Mouse (Mus musculus): ENCODE data around the gene Xkr8.
"Not testable (repeated sequence)": the region's sequence is repeated elsewhere in the genome, so short reads cannot be mapped to it uniquely, and the experiment has no call there.

The Xkr8 gene

DNA sequence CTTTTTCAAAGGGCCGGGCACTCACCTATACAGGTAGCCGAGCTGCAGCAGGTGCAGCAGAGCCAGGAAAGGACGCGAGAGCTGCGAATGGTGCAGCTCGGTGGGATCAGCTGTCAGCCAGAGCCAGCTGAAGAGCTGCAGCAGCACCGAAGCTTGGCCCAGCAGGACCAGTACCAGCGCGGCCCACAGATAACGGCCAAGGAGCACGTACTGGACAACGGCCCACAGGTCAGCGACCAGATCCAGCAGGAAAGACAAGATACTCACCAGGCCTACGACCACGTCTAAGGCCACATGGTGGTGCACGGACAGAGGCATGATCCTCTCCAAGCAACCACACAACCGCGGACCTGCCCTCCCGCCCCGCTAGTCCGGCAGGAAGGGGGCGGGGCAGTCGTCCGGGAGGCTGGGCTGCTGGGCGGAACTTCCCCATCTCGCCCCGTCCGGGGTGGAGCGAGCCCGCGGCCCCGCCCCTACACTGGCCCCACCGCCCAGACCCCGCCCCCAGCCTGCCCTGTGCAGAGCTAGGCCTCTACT lies at the start of gene Xkr8:
Gene Xkr8, minus strand, starts transcription at position 399 of the 537 bp plus-strand sequence.
- peak; percentile 65 to 83 for DNase-seq

DNA sequence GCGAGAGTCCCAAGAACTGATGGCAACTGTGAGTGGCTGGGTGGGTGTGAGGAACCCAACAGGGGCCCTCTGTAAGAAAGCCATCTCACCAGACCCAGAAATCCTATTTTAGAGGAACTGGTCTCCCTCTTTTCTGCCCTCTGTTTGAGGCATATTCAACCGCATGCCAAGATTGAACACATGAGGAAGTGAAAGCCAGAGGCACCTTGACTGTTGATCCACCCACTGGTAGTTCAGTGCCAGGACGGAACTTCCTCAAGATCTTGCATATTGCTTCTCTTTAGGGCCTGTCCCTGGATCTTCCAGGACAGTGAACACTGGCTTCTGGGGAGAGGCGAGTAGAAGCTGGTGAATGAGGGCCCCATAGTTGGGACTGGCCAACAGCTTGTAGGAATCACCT lies 47.9 kb upstream of the Xkr8 start:
- no peak for DNase-seq

DNA sequence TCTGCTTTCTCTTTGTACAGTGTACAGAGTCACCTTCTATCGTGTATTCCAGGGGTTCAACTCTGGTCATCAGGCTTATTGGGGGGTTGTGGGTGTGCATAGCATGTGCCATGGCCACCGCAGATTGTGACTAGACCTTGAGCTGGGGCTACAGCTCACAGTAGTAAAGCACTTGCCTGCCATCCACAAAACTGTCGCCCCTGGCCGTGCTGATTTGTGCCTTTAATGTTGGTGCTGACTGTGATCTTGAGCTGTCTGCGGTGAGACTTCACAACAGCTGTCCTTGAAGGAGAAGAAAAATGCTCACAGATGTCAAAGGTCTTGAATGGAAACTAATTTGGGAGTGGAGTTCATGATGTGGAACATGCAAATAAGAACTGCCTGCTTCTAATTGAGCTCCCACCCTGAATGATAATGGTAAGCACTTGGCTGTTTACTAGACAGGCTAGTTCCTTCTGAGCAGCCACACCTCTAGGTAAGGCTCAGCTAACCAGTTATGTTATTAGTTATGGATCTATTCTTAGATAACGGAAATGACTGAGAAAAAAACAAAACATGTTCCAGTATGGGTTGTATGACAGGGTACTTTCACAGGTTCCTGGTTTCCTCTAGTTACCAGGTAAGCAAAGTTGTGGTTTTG lies 46.3 kb upstream of the Xkr8 start:
- DNase-seq = no peak

DNA sequence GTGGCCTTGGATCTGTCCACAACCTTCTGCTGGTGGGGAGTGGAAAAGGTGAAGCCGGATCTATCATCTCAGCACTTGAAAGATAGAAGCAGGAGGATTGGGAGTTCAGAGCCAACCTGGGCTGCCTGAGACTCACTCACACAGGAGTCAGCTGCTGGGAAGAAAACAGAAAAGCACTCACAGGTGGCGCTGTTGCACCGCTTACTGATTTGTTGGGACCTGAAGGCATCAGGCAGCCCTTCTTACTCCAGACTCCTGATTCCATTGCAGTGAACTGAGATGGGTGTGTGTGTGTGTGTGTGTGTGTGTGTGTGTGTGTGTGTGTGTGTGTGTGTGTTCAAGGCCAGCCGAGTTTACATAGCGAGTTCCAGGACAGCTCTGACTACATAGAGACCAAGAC lies 44.4 kb upstream of the Xkr8 start:
- DNase-seq = peak; percentile 55 to 57

DNA sequence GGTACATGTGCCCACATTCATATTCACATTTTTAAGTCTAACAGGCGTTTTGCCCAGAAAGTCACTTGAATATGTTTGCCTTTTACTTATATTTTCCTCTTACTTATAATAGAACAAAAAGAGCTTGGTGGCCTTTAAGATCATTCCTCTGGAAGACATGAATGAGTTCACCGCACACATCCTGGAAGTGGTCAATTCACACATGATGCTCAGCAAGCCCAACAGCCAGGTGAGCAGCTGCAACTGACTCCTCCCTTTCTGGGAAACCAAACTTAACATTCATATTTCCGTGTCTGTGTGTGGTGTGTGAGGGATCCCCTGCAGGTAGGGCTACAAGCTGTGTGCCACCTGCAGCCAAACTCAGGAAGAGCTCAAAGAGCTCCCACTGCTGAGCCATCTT lies 42.6 kb upstream of the Xkr8 start:
- DNase-seq = no peak

DNA sequence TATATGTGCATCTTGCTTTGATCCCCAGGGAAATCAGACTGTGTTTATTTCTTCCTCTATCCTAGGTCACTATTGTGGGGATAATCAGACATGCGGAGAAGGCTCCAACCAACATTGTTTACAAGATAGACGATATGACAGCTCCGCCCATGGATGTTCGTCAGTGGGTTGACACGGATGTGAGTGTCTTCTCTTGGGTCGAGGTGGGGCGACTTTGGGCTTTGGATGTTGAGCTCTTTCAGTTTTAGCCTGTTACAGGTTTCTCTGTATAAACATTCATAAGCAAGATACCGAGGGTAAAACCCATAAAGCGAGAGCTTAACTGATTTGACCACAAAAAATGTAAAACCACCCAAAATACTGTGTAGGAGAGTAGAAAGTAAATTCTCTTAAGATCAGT lies 39.4 kb upstream of the Xkr8 start:
- DNase-seq = no peak

DNA sequence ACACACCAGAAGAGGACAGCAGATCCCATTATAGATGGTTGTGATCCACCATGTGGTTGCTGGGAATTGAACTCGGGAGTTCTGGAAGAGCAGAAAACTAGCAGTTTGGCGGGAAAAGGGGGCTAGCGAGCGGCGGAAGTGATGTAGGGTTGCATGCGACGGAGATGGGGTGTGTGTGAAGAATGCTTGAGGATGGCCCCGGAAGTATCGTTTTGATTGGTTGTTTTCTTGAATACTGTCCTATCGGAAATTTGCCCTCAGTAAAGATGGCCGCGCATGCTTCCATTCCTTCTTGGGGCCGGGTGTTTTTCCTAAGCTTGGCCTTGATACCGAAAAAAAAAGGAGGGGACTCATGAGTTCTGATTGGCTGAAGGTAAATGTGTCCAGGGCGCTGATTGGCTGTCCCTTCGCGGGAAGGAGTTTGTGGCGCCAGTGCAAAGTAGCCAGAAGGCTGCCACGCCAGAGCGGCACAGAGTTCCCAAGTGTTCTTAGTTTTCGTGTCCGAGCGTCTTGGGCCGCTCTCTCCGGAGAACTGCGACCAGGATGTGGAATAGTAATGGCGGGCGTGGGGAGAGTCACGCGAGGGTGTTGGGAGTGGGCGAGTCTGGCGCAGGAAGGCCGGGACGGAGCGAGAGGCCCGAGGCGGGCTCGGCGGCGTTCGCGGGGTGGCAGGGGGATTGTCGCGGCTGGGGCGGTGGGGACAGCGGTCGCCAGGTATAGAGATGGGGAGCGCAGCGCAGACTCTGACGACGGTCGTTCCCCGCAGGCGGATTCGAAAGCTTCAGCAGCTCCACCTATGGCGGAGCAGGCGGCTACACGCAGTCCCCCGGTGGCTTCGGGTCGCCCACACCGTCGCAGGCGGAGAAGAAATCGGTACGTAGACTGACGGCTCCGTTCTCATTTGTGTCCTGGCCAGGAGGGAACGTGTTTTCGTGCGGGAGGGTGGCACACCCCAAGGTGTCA lies 35.8 kb upstream of the Xkr8 start, which contains the start of gene Rpa2:
Gene Rpa2, plus strand, starts transcription at position 419 of the 963 bp plus-strand sequence.
- DNase-seq = peak; percentile 99 to 100

DNA sequence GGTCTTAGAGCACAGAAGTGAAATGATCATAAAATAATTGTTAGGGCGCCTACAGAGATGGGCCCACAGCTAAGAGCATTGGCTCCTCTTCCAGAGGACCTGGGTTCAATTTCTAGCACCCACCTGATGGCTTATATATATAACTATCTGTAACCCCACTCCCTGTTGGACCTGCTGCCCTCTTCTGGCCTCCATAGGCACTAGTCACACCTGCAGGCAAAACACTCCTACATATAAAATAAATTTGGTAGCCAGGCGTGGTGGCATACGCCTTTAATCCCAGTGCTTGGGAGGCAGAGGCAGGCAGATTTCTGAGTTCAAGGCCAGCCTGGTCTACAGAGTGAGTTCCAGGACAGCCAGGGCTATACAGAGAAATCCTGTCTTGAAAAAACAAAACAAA lies 30.8 kb upstream of the Xkr8 start:
- not testable (repeated sequence) for DNase-seq

DNA sequence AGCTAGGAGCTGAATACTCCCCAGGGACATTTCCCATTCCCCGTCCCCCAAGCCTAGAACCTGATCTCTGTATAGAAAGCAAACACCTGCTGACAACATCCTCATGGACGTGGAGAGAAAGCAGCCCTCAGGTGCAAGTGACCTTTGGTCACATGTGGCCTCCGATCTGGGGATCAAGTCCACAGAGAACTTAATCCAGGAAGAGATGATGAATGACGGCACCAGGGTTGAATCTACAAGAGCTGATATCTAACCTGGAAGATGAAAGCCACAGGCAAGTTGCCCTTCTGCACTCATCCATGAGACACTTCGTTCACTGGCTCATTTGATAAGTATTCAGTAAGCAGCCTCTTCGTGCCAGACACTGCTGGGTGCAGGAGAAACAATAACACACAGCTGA lies 30.3 kb upstream of the Xkr8 start:
- DNase-seq = no peak

DNA sequence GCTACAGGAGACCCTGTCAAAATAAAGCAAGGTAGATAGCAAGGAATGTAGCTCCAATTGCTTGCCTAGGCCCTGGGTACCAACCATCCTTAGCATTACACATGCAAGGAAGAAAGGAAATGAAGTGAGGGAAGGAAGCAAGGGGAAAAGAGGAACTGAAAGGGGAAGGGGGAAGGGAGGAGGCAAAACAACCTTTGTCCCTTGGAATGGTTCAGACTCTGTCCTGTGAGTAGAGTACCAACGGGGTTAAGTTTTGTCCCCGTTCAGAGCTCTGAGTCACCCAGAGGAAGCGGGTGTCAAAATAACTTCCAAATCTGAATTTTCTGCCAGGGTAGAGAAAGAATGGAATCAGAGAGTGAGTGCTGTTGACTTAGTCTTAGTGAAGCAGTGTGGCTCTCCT lies 27.9 kb upstream of the Xkr8 start:
- DNase-seq = no peak

DNA sequence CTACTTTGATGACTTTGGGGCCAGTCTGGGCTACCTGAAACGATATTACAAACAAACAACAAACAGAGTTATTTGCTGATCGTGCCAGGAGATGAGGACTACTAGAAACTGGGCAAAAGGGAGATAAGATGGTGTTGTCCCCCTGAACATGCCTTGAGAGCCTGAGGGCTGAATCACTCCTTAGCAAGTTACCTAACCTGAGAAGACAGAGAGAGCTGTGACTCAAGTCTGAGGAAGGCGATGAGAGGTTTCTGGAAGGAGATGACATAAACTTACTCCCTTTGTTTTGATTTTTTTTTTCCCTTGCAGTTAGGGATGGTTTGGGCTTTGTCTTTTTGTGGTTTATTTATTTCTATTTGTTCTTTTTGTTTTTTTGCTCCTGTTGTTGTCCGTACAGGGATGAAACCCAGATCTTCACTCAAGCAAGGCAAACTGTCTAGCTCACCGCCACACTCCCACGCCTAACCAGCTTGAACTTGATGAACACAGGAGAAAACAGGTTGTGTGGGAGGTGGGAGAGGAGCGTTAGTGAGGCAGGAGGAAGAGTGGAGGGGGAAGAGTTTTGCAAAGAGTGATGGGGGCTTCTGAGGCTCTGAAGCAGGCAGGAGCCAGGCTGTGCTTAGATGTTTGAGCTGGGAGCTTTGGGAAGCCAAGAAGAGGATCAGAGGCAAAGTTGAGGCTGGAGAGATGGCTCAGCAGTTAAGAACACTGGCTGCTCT lies 25.4 kb upstream of the Xkr8 start:
- DNase-seq = no peak

DNA sequence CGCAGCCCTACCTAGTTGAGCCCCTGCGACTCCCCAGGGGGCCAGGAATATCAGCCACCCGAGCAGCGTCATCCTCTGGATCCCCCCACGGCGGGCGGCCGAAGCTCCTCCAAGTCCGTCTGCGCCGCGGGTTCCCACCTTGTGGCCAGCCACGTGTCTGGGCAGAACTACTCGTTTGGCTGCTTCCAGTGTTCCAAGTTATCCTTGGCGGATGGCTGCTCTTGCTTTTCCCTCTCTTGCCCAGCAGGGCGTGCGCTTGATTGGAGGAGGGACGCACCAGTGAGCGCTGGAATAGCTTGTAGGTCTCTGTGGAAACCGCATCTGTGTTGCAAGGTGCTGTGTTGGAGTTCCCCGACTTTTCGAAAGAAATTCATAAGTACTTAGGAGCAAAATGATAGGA lies 24.6 kb upstream of the Xkr8 start, which contains the start of gene Smpdl3b:
Gene Smpdl3b, minus strand, starts transcription at position 279 of the 400 bp plus-strand sequence.
- DNase-seq = peak; percentile 35 to 42

DNA sequence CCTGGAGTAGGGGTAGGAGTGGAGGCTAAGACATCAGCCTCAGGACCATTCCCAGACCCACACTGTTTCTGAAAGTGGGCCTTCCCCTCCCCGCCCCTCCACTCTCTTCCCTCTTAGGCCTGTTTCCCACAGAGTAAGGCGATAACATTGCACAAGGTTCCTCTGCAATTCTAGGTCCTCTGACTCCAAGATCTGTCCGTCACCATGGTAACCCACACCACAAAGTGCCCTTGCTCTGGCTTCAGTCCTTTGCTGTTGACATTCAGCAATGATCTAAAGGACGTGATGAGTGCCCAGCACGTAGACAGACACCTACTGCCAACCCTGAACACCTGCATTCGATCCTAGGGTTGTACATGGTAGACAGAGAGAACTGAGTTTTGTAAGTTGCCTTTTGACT lies 20.6 kb upstream of the Xkr8 start:
- DNase-seq = no peak

DNA sequence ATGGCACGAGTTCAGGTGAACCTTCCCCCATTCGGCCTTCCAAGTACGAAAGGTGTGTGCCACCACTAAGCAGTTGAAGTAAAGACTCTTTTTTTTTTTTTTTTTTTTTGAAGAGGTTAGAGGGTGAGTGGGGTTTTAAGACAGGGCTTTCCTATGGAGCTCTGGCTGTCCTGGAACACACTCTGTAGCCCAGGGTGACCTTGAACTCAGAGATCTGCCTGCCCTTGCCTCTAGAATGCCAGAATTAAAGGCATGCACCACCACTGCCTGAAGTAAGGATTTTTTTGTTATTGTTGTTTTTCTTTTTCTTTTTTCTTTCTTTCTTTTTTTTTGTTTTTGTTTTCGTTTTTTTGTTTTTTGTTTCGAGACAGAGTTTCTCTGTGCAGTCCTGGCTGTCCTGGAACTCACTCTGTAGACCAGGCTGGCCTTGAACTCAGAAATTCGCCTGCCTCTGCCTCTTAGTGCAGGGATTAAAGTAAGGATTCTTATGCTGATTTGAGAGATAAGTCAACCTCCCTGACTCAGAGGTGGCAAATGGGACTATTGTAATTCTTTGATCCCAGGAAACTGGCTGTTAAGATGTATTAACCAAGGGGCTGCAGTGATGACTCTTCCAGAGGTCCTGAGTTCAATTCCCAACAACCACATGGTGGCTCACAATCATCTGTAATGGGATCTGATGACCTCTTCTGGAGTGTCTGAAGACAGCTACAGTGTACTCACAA lies 17.1 kb upstream of the Xkr8 start:
- DNase-seq = no peak

DNA sequence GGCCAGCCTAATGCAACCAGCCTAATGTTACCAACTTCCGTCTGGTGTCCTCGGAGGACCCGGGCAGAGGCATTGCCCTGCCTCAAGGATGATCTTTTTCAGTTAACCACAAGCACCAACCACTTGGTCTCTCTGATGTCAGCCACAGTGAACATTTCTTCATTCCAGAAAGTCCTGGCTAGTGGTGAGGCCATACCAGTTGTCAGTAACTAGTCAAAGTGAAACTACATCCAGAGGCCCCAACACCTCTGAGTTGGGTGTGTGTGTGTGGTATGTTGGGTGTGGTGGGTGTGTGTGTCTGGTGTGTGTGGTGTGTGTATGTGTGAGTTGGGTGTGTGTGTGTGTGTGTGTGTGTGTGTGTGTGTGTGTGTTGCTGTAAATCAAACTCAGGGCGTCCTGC lies 16.4 kb upstream of the Xkr8 start:
- no peak for DNase-seq

DNA sequence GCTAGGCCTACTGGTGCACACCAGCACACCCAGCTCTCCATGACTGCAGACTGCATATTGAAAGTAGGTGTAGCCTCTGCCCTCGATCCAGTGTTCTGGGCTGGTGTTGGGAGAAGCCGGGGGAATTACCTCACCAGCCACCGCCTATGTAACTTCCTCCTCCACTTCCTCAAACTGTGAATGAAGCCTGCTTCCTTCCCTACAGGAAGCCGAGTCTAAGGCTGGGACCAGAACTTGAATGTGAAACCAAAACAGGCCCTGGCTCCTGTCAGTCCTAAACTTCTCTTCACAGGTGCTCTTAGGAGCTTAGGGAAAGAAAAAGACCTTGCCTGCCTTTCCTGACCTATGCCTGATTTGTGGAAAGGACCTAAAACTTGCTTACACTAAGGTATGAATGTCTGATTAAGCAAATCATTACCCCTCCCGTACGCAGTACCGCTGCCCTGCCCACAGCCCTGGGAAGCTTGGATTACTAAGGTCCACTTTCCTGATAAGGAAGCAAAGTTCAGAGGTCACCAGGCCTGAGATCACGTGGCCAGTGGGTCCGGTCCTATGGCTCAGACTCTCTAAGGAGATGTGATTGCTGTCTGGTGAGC lies 15.4 kb upstream of the Xkr8 start:
- no peak for DNase-seq

DNA sequence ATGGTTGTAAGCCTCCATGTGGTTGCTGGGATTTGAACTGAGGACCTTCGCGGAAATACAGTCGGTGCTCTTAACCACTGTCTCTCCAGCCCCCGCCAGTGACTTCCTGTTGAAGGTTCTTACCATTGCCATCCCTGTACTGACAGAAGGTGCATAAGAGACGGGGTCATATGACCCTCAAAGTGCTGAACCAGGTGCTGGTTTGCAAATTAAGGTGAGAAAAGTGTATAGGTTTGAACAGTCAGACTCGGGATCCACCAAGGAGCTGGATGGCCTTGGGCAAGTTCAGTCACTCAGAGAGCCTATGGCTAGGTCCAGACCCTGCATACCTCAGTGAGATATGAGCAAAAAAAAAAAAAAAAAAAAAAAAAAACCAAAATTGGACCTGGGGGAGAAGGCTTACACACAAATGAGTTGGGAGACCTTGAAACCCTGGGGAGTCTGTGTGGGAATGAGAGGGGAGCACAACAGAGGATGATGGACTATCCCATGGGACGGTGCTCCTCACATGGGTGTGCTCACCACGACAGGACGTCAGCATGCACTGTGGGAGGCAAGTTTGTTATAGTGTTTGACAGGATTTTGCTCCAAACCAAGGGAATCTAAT lies 14.7 kb upstream of the Xkr8 start:
- DNase-seq = no peak

DNA sequence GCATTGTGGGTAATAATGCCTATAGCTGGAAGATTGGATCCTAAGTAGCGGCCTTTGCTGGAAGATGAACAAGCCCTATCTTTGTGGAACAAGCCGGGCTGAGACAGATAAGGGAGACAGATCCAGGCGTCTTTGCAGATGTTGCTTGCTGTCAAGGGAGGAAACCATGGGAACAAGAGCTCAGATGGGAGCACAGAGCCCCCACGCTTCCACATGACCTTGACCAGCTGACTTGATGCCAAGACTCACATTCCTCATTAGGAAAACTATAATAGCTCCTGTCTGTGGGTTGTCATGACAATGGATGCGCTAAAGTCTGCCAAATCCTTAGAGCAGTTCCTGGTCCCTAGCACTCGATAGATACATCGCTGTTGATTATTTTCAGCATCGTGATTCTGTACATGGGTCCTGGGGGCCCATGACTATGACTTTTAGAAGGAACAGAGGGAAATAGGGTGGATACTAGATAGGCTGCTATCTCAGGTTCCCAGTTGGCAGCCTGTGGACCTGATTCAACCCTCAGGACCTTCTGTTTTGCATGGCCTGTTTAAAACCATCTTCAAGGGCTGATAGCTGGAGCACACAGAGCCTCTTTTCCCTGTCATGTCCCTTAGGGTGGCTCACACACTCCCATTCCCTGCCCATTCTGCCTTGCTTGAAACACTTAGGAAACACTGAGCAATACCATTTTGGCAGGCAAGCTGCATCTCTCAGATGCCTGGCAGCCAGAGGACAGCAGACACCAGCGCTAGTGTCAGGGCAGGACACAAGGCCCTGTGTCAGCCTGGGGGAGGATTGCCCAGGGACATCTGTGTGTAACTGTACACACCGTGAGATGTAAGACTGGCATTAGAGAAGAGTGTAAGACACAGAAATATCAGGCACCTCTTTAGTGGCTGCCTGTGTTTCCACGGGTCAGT lies 11.9 kb upstream of the Xkr8 start:
- DNase-seq = no peak

DNA sequence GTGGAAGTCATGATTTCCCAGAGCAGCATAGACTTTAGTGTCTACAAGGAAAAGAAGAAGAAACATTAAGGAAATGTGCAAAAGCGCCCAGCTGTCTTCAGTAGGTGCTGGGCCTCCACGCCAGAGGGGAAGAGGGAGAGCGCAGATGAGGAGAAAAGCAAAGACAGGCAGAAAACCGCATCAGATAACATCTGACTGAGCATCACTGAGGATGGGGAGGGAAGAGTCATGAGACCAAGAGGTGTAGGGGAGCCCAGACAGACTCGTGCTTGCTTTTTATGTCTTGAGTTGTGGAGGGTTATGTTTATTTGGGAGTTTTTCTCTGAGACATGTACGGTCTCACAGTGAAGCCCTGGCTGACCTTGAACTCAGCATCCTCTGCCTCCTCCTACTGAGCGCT lies 9.1 kb upstream of the Xkr8 start:
- DNase-seq = no peak

DNA sequence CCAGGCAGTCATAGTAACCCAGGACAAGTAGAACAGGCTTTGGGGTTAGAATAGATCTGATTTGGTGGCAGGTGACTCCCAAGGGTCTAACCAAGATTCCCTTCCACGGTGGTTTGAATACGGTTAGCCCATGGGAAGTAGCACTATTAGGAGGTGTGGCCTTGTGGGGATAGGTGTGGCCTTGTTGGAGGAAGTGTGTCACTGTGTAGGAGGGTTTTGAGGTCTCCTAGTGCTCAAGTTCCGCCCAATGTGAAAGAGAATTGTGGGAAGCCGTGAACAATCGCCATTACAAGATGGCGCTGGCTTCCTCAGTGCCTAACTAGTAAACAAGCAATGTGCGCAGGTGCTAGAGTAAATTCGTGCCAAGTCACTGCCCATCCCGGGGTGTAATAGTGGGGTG lies 4.8 kb upstream of the Xkr8 start:
- not testable (repeated sequence) for DNase-seq

Measured in cerebellum, postnatal 36 days (tissue).